Mouse (Mus musculus): ENCODE measurements around the gene Mrps6. TPM values are rescaled to one million over a fixed set of nuclear protein-coding genes. Genes with fewer than 3 reads are reported as not detected.

Mrps6 gene
- polyA plus RNA-seq, 1 experiment from 2014 or later, result 128 TPM

- no peaks in the 10 kb centered on the region for H3K36me3 ChIP-seq (ENCODE audit: control insufficient read depth, insufficient read depth)
- ATAC-seq (replicated peaks; ENCODE audit: extremely low read depth, insufficient read depth, low FRiP score), result no peak
- no peaks in the 10 kb centered on the region for H3K27me3 ChIP-seq (ENCODE audit: control insufficient read depth, insufficient read depth, low read length)
- no peaks in the 10 kb centered on the region for H3K4me1 ChIP-seq (ENCODE audit: control insufficient read depth, insufficient read depth, low read length)
- H3K27ac ChIP-seq (ENCODE audit: low read length), result no peak overlapping the region
- 61% methylated on average over 5 of the region's 5 CpGs for WGBS
- no peak overlapping the region for H3K9ac ChIP-seq (ENCODE audit: low read length)
- H3K9me3 ChIP-seq (replicated peaks; ENCODE audit: control insufficient read depth, low read length), result peaks cover 2% of the 10 kb centered on the region
- no peak overlapping the region for H3K4me2 ChIP-seq (ENCODE audit: low read depth, low read length)
- no peak overlapping the region for H3K4me3 ChIP-seq (ENCODE audit: low read length)
Measured at GRCm38 (mm10) chr16:92034676-92035075, 23.4 kb upstream of the Mrps6 start.

- H3K27me3 ChIP-seq (ENCODE audit: control insufficient read depth, insufficient read depth, low read length), result no peaks in the 10 kb centered on the region
- H3K27ac ChIP-seq (ENCODE audit: low read length), result no peak overlapping the region
- H3K4me3 ChIP-seq (ENCODE audit: low read length), result no peak overlapping the region
- H3K4me1 ChIP-seq (ENCODE audit: control insufficient read depth, insufficient read depth, low read length), result no peaks in the 10 kb centered on the region
- no peak overlapping the region for H3K4me2 ChIP-seq (ENCODE audit: low read depth, low read length)
- no peaks in the 10 kb centered on the region for H3K36me3 ChIP-seq (ENCODE audit: control insufficient read depth, insufficient read depth)
- peaks cover 5% of the 10 kb centered on the region for H3K9me3 ChIP-seq (replicated peaks; ENCODE audit: control insufficient read depth, low read length)
- WGBS, result 60% methylated on average over 8 of the region's 8 CpGs
- no peak for ATAC-seq (replicated peaks; ENCODE audit: extremely low read depth, insufficient read depth, low FRiP score)
- H3K9ac ChIP-seq (ENCODE audit: low read length), result no peak overlapping the region
Measured at GRCm38 (mm10) chr16:92036701-92037100, 21.4 kb upstream of the Mrps6 start.

GRCm38 (mm10) chr16:92037891-92038607, 20.0 kb upstream of the Mrps6 start:
- H3K9ac ChIP-seq (ENCODE audit: low read length), result no peak overlapping the region
- no peak; the same call in 1 of the 2 replicates for ATAC-seq (replicated peaks; ENCODE audit: extremely low read depth, insufficient read depth, low FRiP score)
- peaks cover 5% of the 10 kb centered on the region for H3K9me3 ChIP-seq (replicated peaks; ENCODE audit: control insufficient read depth, low read length)
- H3K27ac ChIP-seq (ENCODE audit: low read length), result no peak overlapping the region; the same call in 1 of the 2 replicates
- no peak overlapping the region for H3K4me3 ChIP-seq (ENCODE audit: low read length)
- H3K36me3 ChIP-seq (ENCODE audit: control insufficient read depth, insufficient read depth), result no peaks in the 10 kb centered on the region
- no peaks in the 10 kb centered on the region for H3K4me1 ChIP-seq (ENCODE audit: control insufficient read depth, insufficient read depth, low read length)
- no peak overlapping the region for H3K4me2 ChIP-seq (ENCODE audit: low read depth, low read length)
- H3K27me3 ChIP-seq (ENCODE audit: control insufficient read depth, insufficient read depth, low read length), result no peaks in the 10 kb centered on the region
- 78% methylated on average over 21 of the region's 21 CpGs for WGBS

DNA sequence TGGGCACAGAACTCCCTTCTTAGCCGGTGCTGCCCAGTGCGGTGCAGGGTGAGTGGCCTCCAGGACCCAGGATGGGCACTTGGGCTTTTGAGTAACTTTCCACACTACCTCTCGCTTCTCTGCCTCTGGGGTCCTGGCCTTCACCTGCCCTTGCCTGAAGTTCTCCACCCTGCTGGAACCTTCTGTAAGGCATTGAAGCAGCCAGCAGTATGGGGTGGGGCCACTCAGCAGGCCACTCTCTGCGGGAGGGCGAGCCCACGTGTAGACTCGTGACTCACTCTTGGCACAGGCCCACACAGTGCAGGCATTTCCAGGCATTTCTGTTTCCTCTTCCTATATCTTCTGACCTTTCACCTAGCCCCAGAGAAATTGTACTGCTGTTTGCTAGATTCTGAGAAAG, 18.6 kb upstream of the Mrps6 start:
- Histone ChIP-seq H3K9me3 (replicated peaks; ENCODE audit: control insufficient read depth, low read length) (peaks cover 5% of the 10 kb centered on the region), H3K27ac (ENCODE audit: low read length) (no peak overlapping the region), H3K4me3 (ENCODE audit: low read length) (no peak overlapping the region), H3K27me3 (ENCODE audit: control insufficient read depth, insufficient read depth, low read length) (no peaks in the 10 kb centered on the region; the same call in 1 of the 2 replicates), H3K4me1 (ENCODE audit: control insufficient read depth, insufficient read depth, low read length) (no peaks in the 10 kb centered on the region), H3K36me3 (ENCODE audit: control insufficient read depth, insufficient read depth) (no peaks in the 10 kb centered on the region), H3K4me2 (ENCODE audit: low read depth, low read length) (no peak overlapping the region), H3K9ac (ENCODE audit: low read length) (no peak overlapping the region)
- WGBS, result 75% methylated on average over 7 of the region's 7 CpGs
- ATAC-seq (replicated peaks; ENCODE audit: extremely low read depth, insufficient read depth, low FRiP score), result 0 out of 2 replicates have a peak, but pooled peaks have one; percentile 32

DNA sequence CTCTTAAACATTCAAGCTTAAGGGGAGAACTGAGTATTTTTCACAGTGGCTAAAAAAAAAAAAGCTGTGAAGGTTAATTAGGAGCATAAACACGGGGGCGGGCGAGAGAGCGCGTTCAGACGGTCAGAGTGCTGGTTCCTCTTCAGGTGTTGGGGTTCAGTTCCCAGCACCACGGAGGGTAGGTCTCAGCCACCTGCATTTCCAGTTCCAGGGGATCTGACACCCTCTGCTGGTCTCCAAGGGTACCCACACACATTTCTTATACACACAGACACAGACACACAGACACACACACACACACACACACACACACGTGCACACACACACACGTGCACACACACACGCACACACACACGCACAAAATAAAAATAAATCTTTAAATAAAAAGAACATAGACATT, 18.1 kb upstream of the Mrps6 start:
- 93% methylated on average over 11 of the region's 11 CpGs for WGBS
- H3K27ac ChIP-seq (ENCODE audit: low read length), result no peak overlapping the region
- H3K9me3 ChIP-seq (replicated peaks; ENCODE audit: control insufficient read depth, low read length), result peaks cover 5% of the 10 kb centered on the region
- H3K4me3 ChIP-seq (ENCODE audit: low read length), result no peak overlapping the region
- H3K27me3 ChIP-seq (ENCODE audit: control insufficient read depth, insufficient read depth, low read length), result no peaks in the 10 kb centered on the region; the same call in 1 of the 2 replicates
- no peak for ATAC-seq (replicated peaks; ENCODE audit: extremely low read depth, insufficient read depth, low FRiP score)
- H3K4me1 ChIP-seq (ENCODE audit: control insufficient read depth, insufficient read depth, low read length), result no peaks in the 10 kb centered on the region
- no peak overlapping the region for H3K9ac ChIP-seq (ENCODE audit: low read length)
- no peaks in the 10 kb centered on the region for H3K36me3 ChIP-seq (ENCODE audit: control insufficient read depth, insufficient read depth)
- no peak overlapping the region for H3K4me2 ChIP-seq (ENCODE audit: low read depth, low read length)

DNA sequence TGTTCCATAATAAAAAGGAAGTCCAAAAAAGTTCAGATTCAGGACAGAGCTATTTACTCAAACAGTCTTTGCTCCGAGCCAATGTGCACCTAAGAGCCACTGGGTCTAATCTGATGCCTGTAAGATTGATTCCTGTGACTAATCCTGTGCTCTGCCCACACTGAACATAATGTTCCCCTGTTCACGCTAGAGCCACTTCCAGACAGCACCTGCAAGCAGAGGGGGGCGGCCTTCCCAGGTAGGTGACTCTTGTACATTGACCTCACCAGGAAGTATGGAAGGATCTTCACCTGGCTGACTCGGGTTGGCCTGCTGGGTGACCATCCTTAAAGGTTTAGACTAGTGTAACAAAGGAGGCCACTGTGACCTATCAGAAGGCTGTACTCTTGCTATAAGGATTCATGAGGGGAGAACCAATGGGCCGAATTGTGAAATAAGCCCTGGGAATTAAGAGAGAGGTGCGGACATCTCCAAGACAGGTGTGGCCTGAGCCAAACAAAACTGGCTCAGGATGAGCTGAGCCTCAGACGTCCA, 6.2 kb upstream of the Mrps6 start:
- Histone ChIP-seq H3K9me3 (replicated peaks; ENCODE audit: control insufficient read depth, low read length) (peaks cover 8% of the 10 kb centered on the region), H3K9ac (ENCODE audit: low read length) (no peak overlapping the region), H3K36me3 (ENCODE audit: control insufficient read depth, insufficient read depth) (no peaks in the 10 kb centered on the region), H3K4me1 (ENCODE audit: control insufficient read depth, insufficient read depth, low read length) (peaks cover 10% of the 10 kb centered on the region; the same call in 1 of the 2 replicates), H3K27me3 (ENCODE audit: control insufficient read depth, insufficient read depth, low read length) (no peaks in the 10 kb centered on the region), H3K4me2 (ENCODE audit: low read depth, low read length) (no peak overlapping the region), H3K4me3 (ENCODE audit: low read length) (no peak overlapping the region), H3K27ac (ENCODE audit: low read length) (no peak overlapping the region)
- no peak for ATAC-seq (replicated peaks; ENCODE audit: extremely low read depth, insufficient read depth, low FRiP score)
- 85% methylated on average over 7 of the region's 7 CpGs for WGBS

DNA sequence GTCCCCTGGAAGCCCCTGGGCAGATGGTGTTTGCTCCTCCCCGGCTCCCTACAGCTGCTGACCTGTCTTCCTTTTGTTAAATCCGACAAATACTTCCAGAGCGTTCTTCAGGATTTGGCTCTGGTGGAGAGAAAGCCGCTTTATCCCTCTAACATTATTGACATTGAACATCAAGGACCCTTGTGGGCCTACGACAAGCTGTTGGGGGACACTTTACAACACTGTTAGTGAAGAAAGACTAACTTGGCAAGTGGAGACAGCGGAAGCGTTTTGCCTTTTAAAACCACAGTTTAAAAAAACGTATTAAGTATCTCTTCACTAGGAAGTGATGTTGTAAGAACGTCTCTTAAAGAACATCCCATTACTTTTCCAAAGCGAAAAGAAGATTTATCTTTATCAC, 5.5 kb upstream of the Mrps6 start:
- Histone ChIP-seq H3K27me3 (ENCODE audit: control insufficient read depth, insufficient read depth, low read length) (no peaks in the 10 kb centered on the region), H3K4me1 (ENCODE audit: control insufficient read depth, insufficient read depth, low read length) (peaks cover 14% of the 10 kb centered on the region; the same call in 1 of the 2 replicates), H3K4me3 (ENCODE audit: low read length) (no peak overlapping the region), H3K36me3 (ENCODE audit: control insufficient read depth, insufficient read depth) (no peaks in the 10 kb centered on the region), H3K27ac (ENCODE audit: low read length) (no peak overlapping the region), H3K9me3 (replicated peaks; ENCODE audit: control insufficient read depth, low read length) (peaks cover 8% of the 10 kb centered on the region), H3K9ac (ENCODE audit: low read length) (no peak overlapping the region), H3K4me2 (ENCODE audit: low read depth, low read length) (no peak overlapping the region)
- ATAC-seq (replicated peaks; ENCODE audit: extremely low read depth, insufficient read depth, low FRiP score), result no peak
- WGBS, result 78% methylated on average over 10 of the region's 10 CpGs

DNA sequence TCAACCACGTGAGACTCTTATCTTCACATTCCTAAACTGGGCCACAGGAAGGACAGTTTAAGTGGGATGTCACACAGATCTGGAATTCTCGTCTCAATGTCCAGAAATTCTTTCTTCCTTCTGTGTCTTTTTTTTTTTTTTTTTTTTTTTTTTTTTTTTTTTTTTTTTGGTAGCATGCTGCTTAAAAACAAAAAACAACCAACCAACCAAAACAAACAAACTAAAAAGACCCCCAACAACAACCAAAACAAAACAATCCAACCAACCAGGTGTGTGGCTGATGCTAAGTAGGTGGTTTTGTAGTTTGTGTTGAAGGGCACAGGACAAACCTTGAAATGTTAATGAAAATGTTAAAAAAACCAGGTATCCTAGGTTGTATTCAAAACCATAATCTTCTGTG, 1.4 kb upstream of the Mrps6 start:
- Histone ChIP-seq H3K36me3 (ENCODE audit: control insufficient read depth, insufficient read depth) (no peaks in the 10 kb centered on the region; the same call in 1 of the 2 replicates), H3K9me3 (replicated peaks; ENCODE audit: control insufficient read depth, low read length) (peaks cover 8% of the 10 kb centered on the region), H3K9ac (ENCODE audit: low read length) (no peak overlapping the region), H3K27me3 (ENCODE audit: control insufficient read depth, insufficient read depth, low read length) (no peaks in the 10 kb centered on the region), H3K4me2 (ENCODE audit: low read depth, low read length) (no peak overlapping the region), H3K4me3 (ENCODE audit: low read length) (no peak overlapping the region), H3K4me1 (ENCODE audit: control insufficient read depth, insufficient read depth, low read length) (peaks cover 16% of the 10 kb centered on the region), H3K27ac (ENCODE audit: low read length) (no peak overlapping the region)
- WGBS, result 19% methylated on average over 2 of the region's 2 CpGs
- no peak for ATAC-seq (replicated peaks; ENCODE audit: extremely low read depth, insufficient read depth, low FRiP score)

DNA sequence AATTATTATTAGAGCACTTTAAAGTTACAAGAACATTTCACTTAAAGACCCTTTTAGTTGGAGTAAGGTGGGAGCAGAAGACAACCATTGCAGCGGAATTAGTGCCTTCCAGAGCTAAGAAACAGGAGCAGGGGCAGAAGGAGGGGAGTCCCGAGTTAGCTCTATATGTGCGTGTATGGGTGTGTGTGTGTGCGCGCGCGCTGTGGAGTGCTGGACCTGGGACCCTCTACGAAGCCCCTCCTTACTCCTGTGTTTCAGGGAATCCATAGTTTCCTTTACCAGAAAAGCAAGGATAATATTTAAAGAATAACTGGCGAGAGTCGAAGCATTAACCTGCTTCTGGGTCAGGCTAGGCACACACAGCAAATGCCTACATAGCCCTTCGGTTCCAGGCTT, 616 bp upstream of the Mrps6 start:
- peak overlapping the region; percentile 97 for H3K4me3 ChIP-seq (ENCODE audit: low read length)
- peak overlapping the region; percentile 93 for H3K4me2 ChIP-seq (ENCODE audit: low read depth, low read length)
- 4% methylated on average over 11 of the region's 11 CpGs for WGBS
- H3K9me3 ChIP-seq (replicated peaks; ENCODE audit: control insufficient read depth, low read length), result peaks cover 8% of the 10 kb centered on the region
- no peaks in the 10 kb centered on the region for H3K27me3 ChIP-seq (ENCODE audit: control insufficient read depth, insufficient read depth, low read length)
- peaks cover 16% of the 10 kb centered on the region for H3K4me1 ChIP-seq (ENCODE audit: control insufficient read depth, insufficient read depth, low read length)
- H3K36me3 ChIP-seq (ENCODE audit: control insufficient read depth, insufficient read depth), result peaks cover 3% of the 10 kb centered on the region
- peak overlapping the region; percentile 93 for H3K9ac ChIP-seq (ENCODE audit: low read length)
- H3K27ac ChIP-seq (ENCODE audit: low read length), result peak overlapping the region; percentile 89
- ATAC-seq (replicated peaks; ENCODE audit: extremely low read depth, insufficient read depth, low FRiP score), result peak; percentile 9; the same call in 1 of the 2 replicates
